Mouse (Mus musculus) cortical plate, adult 2 months (tissue): ENCODE measurements around the gene March6.

Experiments
- CTCF ChIP-seq: fragments of 200-500 bp; IDR thresholded peaks from 2 replicates; pipeline ENCODE4 v1.5.1; 2011; ENCODE audit warnings: mild to moderate bottlenecking, control low read depth, low read length; ENCODE audit not compliant: insufficient read depth; ENCODE audit errors: extremely low read depth
- POLR2A ChIP-seq: fragments of 200-500 bp; IDR thresholded peaks from 2 replicates; pipeline ENCODE4 v1.6.1; 2011; ENCODE audit warnings: mild to moderate bottlenecking, low read length, control low read depth; ENCODE audit not compliant: insufficient read depth; ENCODE audit errors: extremely low read depth

- no peak for TF ChIP-seq CTCF
- TF ChIP-seq POLR2A = no peak
Observed at GRCm38 (mm10) chr15:31543246-31543645, 12.4 kb upstream of the March6 start.
